Mouse (Mus musculus): ENCODE data around the gene Aff4. TPM values are rescaled to one million over a fixed set of nuclear protein-coding genes. Genes with fewer than 3 reads are reported as not detected.
A peak's percentile ranks its signal among the peaks of the same experiment; 100 is the strongest.
"Not testable (repeated sequence)": the region's sequence is repeated elsewhere in the genome, so short reads cannot be mapped to it uniquely, and the experiment has no call there.

Gene Aff4
- polyA plus RNA-seq, 1 experiment: 77.7 TPM

DNA sequence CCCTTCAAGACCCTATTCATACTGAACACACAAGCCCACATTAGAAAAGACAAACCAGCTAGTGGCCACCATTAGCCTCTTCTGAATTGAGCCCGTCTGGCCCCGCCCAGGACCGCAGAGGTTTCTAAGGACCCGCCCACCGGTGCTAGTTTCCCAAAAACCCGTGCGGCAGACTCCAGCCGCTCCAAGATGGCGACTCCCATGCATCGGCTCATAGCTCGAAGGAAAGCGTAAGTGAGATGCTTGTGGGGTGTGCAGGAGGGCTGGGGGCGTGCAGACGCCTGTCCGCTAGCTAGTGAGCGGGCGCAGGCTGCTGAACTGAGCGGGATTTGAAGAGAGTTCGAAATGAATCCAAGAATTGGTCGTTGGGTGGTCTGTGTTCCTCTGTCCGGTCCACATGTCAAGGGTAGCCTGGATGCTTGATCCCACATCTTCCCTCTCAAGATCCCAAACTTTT is 26.1 kb upstream of the Aff4 start, which contains the start of gene Zcchc10:
Gene Zcchc10, plus strand, starts transcription at position 168 of the 457 bp plus-strand sequence.
- Histone ChIP-seq H3K4me1 (ENCODE audit: control insufficient read depth, insufficient read depth, insufficient read length, low read length) (peaks cover 5% of the 10 kb centered on the region; the same call in 1 of the 2 replicates), H3K27ac (replicated peaks; ENCODE audit: low read depth, low read length) (no peak within 1 kb of the TSS), H3K4me3 (ENCODE audit: insufficient read depth, low read depth, low read length) (peak within 1 kb of the TSS; percentile 95)

DNA sequence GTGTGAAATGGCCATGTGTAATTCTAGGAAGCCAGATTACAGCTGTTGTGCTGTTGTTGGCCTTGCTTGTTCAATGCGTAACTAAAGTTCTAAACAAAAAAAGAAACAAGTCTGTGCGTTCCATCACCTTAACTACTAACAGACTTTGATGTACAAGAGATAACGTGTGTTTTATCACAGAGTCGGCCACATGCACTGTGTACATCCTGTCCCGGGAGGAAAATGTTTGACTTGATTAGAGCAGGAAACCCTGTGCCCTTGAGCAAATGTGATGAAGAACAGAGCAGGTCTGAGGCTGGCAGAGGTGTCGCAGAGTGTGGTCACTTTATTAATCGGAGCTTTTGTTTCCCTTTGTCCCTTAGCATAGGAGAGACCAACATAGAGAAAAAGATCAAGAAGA is 20.3 kb upstream of the Aff4 start:
- Histone ChIP-seq H3K4me3 (ENCODE audit: insufficient read depth, low read depth, low read length) (no peak overlapping the region), H3K4me1 (ENCODE audit: control insufficient read depth, insufficient read depth, insufficient read length, low read length) (peaks cover 3% of the 10 kb centered on the region; the same call in 1 of the 2 replicates), H3K27ac (replicated peaks; ENCODE audit: low read depth, low read length) (no peak overlapping the region)

DNA sequence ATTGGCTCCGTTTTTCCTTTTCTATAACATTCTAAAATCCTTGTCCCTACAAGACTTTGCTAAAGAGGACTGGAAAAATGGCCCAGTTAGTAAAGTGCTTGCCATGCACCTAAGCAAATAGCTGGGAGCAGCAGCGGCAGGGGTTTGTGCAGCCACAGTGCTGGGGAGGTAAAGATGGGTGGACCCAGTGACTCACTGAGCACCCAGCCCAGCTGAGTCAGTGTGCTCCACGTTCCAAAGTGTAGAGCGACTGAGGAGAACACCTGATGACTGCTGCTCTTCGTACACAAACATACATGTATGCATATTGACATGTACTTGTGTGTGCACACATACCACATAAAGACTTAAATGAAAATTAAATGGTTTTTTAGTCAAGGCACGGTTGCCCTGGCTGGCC is 19.5 kb upstream of the Aff4 start:
- no peak overlapping the region for H3K27ac ChIP-seq (replicated peaks; ENCODE audit: low read depth, low read length)
- no peaks in the 10 kb centered on the region for H3K4me1 ChIP-seq (ENCODE audit: control insufficient read depth, insufficient read depth, insufficient read length, low read length)
- no peak overlapping the region for H3K4me3 ChIP-seq (ENCODE audit: insufficient read depth, low read depth, low read length)

DNA sequence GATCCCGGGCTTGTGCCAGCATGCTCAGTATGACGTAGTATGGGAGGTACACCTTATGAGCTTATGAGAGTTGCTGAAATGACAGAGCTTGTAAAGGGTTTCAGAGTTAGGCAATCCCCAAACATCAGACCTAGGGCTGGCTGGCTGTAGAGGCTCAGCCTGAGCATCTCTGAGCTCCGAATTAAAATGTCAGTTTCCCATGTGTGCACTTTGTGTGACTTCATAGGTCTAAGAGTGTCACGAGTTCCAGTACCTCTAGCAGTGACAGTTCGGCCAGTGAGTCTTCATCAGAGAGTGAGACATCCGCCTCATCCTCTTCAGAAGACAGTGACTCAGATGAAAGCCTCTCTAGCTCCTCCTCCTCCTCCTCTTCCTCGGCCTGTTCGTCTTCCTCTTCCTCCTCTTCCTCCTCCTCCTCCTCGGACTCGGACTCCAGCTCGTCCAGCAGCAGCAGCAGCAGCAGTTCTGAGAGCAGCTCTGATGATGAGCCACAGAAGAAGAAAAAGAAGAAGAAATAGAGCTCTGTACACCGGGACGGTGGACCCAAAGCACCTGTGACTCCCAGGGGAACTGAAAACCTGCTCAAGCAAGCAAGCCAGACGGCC is 18.5 kb upstream of the Aff4 start:
- no peak overlapping the region for H3K4me3 ChIP-seq (ENCODE audit: insufficient read depth, low read depth, low read length)
- no peak overlapping the region for H3K27ac ChIP-seq (replicated peaks; ENCODE audit: low read depth, low read length)
- no peaks in the 10 kb centered on the region for H3K4me1 ChIP-seq (ENCODE audit: control insufficient read depth, insufficient read depth, insufficient read length, low read length)

DNA sequence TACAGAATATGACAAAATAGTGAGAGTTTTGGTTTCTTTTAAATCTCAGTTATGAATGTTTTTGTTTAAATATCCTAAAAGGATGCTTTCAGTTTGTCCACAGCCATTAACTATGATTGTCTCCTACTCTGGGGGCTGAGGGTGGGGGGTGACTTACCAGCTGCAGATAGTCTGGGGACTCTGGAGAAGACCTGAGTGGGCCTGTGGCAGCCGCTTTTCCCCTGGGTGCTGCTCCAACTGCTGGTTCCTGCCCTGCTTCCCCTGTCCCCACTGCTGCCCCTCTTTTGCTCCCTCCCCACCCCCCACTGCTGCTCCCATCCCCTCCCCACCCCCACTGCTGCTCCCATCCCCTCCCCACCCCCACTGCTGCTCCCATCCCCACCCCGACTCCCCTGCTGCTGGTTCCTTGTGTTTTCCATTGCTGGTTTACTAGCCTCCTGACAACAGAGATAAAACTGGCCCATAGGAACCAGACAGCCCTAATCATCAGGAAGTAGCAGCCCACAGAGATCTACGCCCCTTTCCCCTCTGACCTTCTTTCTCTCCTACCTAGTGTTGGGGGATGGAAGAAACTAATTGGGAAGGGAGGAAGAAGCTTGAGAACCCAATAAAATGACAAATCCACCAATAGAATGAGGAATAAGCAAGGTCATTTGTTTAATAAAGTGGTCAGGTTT is 15.0 kb upstream of the Aff4 start:
- Histone ChIP-seq H3K27ac (replicated peaks; ENCODE audit: low read depth, low read length) (no peak overlapping the region), H3K4me1 (ENCODE audit: control insufficient read depth, insufficient read depth, insufficient read length, low read length) (no peaks in the 10 kb centered on the region), H3K4me3 (ENCODE audit: insufficient read depth, low read depth, low read length) (no peak overlapping the region)

DNA sequence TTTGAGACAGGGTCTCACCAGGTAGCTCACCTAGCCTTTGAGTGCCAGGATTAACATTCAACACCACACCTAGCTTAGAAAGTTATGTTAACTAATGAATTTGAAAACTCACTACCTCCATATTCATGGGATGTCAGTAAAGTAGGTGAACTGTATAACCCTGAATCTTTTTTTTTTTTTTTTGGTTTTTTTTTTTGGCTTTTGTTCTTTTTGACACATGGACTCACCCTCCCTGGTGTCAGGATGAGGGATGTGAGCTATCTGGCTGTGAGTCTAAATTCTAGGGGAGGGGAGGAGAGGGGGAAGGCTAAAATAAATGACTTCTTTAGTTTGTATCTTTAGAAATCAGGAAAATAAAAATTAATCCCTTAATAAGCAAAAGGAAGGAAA is 14.5 kb upstream of the Aff4 start:
- Histone ChIP-seq H3K4me1 (ENCODE audit: control insufficient read depth, insufficient read depth, insufficient read length, low read length) (no peaks in the 10 kb centered on the region), H3K27ac (replicated peaks; ENCODE audit: low read depth, low read length) (no peak overlapping the region), H3K4me3 (ENCODE audit: insufficient read depth, low read depth, low read length) (no peak overlapping the region)

DNA sequence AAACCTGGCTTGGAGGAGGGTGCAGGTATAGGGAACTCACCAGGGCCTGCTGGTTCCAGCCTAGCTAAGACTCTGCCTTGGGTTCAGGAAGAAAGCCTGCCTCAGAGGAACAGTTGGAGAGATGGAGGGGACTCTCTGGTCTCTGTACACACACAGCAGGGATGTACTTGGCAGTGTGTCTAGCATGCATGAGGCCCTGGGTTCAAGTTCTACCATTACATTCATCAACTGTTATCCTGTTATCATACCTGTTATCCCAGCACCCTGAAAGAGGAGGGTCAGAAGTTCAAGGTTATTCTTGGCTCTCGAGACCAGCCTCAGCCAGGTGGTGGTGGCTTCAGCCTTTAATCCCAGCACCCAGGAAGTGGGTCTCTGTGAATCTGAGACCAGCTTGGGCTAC is 13.7 kb upstream of the Aff4 start:
- H3K4me3 ChIP-seq (ENCODE audit: insufficient read depth, low read depth, low read length): no peak overlapping the region
- no peak overlapping the region for H3K27ac ChIP-seq (replicated peaks; ENCODE audit: low read depth, low read length)
- H3K4me1 ChIP-seq (ENCODE audit: control insufficient read depth, insufficient read depth, insufficient read length, low read length): no peaks in the 10 kb centered on the region

DNA sequence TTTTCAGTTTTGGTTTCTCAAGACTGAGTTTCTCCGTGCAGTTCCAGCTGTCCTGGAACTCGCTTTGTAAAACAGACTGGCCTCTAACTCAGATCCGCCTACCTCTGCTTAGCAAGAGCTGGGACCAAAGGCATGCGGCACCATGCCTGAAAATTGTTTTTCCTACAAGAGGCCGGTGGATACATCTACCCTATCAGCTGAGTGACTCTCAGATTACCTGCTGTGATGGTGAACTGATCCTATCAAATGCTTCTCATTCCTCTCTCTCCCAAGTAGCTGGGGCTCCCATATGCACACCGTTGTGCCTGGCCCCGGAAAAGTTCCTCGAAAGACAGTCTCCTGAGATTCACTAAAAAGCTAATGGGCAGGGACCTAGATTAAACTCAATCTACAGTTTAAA is 12.9 kb upstream of the Aff4 start:
- H3K4me1 ChIP-seq (ENCODE audit: control insufficient read depth, insufficient read depth, insufficient read length, low read length): no peaks in the 10 kb centered on the region
- H3K4me3 ChIP-seq (ENCODE audit: insufficient read depth, low read depth, low read length): no peak overlapping the region
- H3K27ac ChIP-seq (replicated peaks; ENCODE audit: low read depth, low read length): no peak overlapping the region

DNA sequence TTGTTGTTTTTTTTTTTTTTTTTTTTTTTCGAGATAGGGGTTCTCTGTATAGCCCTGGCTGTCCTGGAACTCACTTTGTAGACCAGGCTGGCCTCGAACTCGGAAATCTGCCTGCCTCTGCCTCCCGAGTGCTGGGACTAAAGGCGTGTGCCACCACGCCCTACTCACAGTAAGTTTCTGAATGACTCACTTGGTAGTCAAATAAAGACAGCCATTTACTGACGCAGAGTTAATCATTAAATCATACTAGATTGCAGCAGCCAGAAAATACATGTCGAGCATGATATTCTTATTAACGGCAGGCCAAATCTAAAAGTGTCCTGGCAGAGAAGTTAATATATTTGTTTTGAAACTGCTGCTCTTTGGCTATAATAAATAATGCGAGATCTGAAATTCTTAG is 9.6 kb upstream of the Aff4 start:
- H3K27ac ChIP-seq (replicated peaks; ENCODE audit: low read depth, low read length); H3K4me1 ChIP-seq (ENCODE audit: control insufficient read depth, insufficient read depth, insufficient read length, low read length); H3K4me3 ChIP-seq (ENCODE audit: insufficient read depth, low read depth, low read length): not testable (repeated sequence)

DNA sequence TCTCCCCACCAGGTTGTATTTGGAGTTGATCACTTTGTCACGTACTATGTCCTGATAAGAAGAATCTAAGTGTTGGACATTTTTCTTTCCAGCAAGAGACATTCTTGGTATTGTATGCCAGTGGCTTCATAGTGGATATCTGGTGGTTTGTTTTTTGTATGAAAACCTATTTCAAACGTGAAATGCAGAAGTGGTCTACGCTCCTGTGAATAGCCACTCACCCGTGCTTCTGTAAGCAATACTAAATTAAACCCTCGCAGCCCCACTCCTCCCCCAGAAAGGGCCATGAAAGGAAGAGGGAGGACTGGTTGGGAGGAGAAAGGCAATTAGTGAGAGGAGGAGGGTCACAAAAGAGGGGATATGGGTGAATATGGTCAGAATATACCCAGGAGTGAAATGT is 7.9 kb upstream of the Aff4 start:
- Histone ChIP-seq H3K4me1 (ENCODE audit: control insufficient read depth, insufficient read depth, insufficient read length, low read length) (no peaks in the 10 kb centered on the region), H3K27ac (replicated peaks; ENCODE audit: low read depth, low read length) (no peak overlapping the region), H3K4me3 (ENCODE audit: insufficient read depth, low read depth, low read length) (no peak overlapping the region)

DNA sequence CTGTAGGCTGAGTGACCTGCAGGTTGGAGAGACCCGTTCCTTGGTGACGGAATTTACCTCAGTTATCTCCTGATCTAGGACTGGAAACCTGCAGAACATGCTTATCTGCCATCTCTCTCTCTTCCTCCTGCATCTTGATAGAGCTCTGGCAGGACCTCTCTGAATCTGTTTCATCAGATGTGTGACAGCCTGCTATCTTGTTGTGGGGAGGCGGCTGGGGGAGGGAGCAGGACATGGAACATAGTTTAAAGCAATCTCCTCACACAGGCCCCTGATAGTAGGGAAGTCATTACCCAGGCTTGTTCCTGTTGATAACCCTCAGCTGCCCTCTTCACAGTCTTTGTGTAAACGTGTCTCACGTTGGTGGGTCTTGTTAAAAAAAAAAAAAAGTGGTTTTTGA is 5.3 kb upstream of the Aff4 start:
- H3K4me3 ChIP-seq (ENCODE audit: insufficient read depth, low read depth, low read length): no peak overlapping the region
- no peaks in the 10 kb centered on the region for H3K4me1 ChIP-seq (ENCODE audit: control insufficient read depth, insufficient read depth, insufficient read length, low read length)
- no peak overlapping the region for H3K27ac ChIP-seq (replicated peaks; ENCODE audit: low read depth, low read length)

DNA sequence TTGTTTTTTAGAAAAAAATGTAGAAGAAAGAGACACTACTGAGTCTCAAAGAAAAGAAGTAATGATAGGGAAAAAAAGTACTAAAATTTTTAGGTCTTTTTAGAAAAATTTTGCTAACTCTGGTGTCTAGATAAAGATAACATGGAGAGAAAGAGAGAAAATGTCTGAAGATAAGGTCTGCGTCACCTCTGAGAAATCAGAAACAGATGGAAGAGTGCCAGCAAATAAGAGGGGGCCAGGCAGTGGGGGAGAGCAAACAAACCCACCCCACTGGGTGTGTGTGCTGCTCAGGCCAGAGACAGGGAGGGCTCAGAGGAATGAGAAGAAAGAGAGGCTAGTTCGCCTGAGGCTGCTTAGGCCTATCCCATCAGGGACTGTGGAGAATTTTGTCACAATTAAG is 4.9 kb upstream of the Aff4 start:
- no peak overlapping the region for H3K27ac ChIP-seq (replicated peaks; ENCODE audit: low read depth, low read length)
- H3K4me3 ChIP-seq (ENCODE audit: insufficient read depth, low read depth, low read length): no peak overlapping the region
- H3K4me1 ChIP-seq (ENCODE audit: control insufficient read depth, insufficient read depth, insufficient read length, low read length): no peaks in the 10 kb centered on the region

DNA sequence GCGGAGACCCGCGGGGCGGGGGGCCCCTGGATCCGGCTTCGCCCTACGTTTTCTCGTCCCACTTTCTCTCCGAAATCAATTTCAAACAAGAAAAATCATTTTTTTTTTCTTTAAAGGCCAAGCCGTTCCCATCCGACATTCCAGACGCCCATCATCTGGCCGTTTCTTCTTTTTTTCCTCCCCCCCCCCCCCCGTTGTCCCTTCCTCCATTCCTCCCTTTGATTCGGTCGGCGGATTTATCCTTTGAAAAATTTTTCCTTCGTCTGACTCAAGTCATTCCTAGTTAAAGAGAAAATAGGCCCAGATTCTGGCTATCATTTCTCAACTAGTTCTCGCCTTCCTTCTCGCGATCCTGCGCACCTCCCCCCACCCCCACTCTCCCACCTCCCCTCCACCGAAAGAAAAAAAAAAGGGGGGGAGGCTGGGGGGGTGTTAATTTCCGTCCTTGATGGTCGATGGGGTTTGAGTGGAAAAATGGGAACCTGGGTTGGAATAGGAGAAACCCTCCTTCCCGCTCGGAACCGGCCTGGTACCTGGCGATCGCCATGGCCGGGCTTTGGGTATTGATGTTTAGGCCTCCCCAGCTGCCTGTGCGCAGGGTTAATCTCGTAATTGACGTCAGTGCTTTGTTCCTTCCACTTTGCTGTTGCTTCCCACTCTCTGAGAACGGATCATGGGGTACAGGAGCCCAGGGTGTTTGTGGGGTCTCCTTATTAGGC is 750 bp downstream of the Aff4 start:
- H3K27ac ChIP-seq (replicated peaks; ENCODE audit: low read depth, low read length): peak overlapping the region; percentile 88
- peak overlapping the region; percentile 86 for H3K4me3 ChIP-seq (ENCODE audit: insufficient read depth, low read depth, low read length)
- peaks cover 3% of the 10 kb centered on the region; the same call in 1 of the 2 replicates for H3K4me1 ChIP-seq (ENCODE audit: control insufficient read depth, insufficient read depth, insufficient read length, low read length)

DNA sequence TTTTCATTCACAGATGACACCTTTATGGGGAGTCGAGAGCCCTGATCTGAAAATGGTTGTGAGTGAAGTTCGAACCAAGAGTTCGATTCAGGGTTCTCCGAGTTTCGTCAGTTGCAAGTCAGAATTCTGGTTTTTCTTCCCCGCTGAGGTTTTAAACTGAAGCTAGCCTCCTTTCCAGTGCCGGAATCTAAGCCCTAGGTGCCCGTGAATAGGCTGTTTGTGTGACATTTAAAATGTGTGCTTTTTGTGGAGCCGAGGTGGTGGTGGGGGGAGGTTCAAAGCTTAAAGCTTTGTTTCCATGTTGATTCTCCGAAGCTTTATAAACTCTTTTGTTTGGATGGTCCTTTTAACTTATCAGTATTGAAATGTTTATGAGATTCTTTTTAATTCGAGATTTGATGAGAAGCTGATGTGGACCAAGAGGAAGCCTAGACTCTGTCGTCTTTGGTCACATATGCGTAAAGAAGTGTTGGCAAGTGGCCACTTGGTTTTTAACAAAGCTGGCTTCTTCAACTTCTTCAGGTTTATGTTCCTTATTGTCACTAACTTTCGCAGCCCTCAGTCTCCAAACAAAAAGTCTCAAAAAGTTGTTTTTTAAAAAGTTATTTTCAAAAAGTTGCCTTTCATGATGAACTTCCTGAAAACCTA is 1.4 kb downstream of the Aff4 start:
- Histone ChIP-seq H3K4me1 (ENCODE audit: control insufficient read depth, insufficient read depth, insufficient read length, low read length) (peaks cover 4% of the 10 kb centered on the region; the same call in 1 of the 2 replicates), H3K4me3 (ENCODE audit: insufficient read depth, low read depth, low read length) (peak overlapping the region; percentile 86), H3K27ac (replicated peaks; ENCODE audit: low read depth, low read length) (peak overlapping the region; percentile 88)

DNA sequence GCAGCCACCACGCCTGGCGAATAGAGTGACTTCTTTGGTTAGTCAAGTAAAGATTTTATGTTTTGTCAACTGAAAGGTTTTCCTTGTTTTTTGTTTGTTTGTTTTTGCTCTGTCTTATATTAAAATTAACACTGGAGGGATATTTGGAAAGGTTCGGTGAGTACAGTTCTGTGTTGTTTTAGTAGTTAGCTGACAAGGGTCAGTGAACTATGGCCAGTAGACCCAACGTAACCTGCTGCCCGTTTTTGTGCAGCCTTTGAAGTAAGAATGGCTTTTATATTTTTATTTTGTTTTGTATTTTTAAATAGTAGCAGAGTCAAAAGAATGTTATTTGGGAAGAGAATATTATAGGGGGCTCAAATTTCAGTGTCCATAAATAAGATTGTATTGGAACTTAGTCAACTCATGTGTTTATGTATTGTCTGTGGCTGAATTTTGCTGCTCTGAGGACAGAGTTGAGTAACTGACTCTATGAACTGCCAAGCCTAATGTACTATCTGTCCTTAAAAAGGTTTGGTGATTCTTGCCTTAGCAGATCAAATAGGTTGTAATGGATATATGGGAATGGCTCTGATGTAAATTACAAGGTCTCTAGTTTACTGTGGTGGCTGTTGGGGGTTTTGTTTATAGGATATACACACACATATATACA is 8.0 kb downstream of the Aff4 start:
- Histone ChIP-seq H3K4me1 (ENCODE audit: control insufficient read depth, insufficient read depth, insufficient read length, low read length) (peaks cover 2% of the 10 kb centered on the region; the same call in 1 of the 2 replicates), H3K4me3 (ENCODE audit: insufficient read depth, low read depth, low read length) (no peak overlapping the region), H3K27ac (replicated peaks; ENCODE audit: low read depth, low read length) (no peak overlapping the region)

All from brown adipose tissue, adult 24 weeks (tissue).